Mouse (Mus musculus) adrenal gland, adult 8-10 months (tissue): ENCODE results near the gene Hist2h2bb. TPM values are rescaled to one million over a fixed set of nuclear protein-coding genes. Genes with fewer than 3 reads are reported as not detected.
A peak's percentile ranks its signal among the peaks of the same experiment; 100 is the strongest.
"Not testable (repeated sequence)": the region's sequence is repeated elsewhere in the genome, so short reads cannot be mapped to it uniquely, and the experiment has no call there.

ENCODE experiments used
- DNase-seq: peaks from one replicate; pipeline ENCODE4 v3.0.0; 2022
- total RNA-seq, 4 experiments: library from RNA; stranded (reverse); gene quantifications; 2 replicates each; pipeline ENCODE4 v1.2.4; 2022

Hist2h2bb gene
- total RNA-seq, 4 experiments from 2014 or later: 70.8 to 139 (median 88.2) TPM

DNA sequence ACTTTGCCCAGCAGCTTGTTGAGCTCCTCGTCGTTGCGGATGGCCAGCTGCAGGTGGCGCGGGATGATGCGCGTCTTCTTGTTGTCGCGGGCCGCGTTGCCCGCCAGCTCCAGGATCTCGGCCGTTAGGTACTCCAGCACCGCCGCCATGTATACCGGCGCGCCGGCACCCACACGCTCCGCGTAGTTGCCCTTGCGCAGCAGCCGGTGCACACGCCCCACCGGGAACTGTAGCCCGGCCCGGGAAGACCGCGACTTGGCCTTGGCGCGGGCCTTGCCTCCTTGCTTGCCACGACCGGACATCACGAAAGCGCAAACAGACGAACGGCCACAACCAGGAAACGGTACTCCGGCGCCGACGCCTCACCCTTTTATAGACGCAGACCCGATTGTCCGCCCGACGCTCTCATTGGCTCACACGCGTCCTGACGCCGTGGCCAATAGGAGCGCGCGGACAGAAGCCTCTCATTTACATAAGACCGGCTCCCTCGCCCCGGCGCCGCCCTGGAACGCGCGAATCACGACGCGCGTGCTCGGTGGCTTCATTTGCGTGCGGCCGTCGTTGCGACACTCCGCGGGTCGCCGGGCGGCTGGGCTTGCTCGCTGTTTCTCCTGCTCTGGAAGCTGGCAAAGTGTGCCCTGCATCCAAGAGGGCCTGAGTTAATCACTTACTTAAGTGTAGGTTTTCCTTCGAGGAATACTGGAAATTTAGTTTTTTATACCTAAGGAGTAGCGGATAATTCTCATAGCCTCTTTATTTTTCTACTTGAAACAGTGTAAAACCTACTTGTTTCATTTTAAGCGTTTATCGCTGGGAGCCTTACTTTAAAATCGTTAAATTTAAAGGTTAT is 29.4 kb upstream of the Hist2h2bb start, which contains the start of gene Hist2h2aa2:
TSS of gene Hist2h2aa2 (minus strand) at position 328 of the 850 bp plus-strand sequence.
- peak; percentile 97 for DNase-seq

DNA sequence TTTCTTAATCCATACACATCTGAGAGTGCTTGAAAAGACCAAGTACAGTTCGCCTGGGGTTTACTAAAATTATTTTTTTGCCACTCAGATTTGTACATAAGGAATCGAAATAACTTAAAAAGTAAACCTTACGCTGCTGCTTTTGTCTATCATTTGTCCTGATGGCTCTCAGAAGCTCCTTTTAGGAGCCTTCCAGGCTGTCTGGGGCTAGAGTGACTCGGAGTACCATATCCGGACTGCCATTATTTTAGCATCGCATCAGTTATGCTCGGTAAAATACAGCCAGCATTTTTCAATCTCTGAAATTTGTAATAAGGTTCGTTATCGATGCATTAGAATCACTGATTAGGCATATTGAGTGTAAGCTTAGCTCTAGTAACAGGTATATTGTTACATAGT is 28.8 kb upstream of the Hist2h2bb start:
- no peak for DNase-seq

DNA sequence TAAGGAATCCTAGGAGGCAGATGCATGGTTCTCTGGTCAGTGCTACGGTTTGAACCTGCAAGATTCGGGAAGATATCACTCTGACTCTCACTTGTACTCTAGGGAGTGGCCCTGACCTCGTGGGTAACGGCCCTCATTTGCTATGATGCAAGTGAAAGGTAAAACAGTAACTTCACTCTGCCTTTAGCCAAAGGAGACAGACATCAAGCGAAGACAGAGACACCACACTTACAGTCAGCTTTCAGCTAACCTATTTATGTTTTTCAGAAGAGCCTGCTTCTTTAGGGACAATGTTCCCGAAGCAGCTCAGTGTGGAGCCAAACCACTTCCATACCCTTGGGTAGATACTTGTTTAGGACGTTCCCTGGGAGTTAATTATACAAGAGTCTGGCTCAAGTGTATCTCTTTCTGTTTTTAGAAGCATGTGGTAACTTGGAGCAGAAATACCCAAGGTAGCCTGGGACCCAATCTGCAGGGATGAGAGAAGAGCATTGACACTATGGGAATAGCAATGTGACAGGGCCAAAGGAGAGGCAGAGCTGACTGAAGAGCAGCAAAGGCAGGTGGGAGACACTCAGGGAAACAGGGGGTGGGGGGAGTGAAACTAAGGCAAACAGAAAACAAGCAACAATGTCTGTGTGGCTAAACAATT is 25.5 kb upstream of the Hist2h2bb start:
- DNase-seq: no peak

DNA sequence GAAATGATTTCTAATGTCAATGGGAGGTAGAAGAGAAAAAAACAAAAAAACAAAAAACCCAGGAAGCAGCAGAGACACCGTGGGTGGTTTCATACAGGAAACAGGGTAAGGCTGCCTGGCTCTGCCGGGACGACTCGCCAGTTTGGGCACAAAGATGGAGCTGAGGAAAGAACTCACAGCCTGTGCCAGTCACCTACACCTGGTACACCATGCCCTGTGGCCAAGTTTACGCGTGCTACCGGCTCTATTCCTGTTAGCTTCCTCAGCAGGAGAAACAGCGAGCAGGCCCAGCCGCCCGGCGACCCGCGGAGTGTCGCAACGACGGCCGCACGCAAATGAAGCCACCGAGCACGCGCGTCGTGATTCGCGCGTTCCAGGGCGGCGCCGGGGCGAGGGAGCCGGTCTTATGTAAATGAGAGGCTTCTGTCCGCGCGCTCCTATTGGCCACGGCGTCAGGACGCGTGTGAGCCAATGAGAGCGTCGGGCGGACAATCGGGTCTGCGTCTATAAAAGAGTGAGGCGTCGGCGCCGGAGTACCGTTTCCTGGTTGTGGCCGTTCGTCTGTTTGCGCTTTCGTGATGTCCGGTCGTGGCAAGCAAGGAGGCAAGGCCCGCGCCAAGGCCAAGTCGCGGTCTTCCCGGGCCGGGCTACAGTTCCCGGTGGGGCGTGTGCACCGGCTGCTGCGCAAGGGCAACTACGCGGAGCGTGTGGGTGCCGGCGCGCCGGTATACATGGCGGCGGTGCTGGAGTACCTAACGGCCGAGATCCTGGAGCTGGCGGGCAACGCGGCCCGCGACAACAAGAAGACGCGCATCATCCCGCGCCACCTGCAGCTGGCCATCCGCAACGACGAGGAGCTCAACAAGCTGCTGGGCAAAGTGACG is 24.3 kb upstream of the Hist2h2bb start, which contains the start of gene Hist2h2aa1:
TSS of gene Hist2h2aa1 (plus strand) at position 495 of the 884 bp plus-strand sequence.
- peak; percentile 87 for DNase-seq

DNA sequence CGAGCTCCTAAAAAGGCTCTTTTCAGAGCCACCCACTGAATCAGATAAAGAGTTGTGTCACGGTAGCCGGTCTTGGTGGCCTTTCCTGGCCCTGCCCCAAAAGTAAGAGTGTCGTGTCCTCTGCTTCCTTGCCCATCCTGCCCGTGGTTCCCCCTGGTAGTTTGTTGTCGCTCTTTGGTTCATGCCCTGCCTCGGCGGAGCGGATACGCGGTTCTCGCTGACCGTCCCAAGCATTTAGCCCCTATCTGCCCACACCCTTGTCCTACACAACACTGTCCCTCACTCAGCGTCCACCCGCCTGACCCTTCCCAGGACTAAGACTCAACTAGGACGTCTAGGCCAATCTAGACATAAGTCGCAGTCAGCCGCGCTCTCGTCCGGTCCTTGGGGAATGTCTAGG is 23.5 kb upstream of the Hist2h2bb start:
- not testable (repeated sequence) for DNase-seq

GRCm38 (mm10) chr3:96246427-96246856 is 23.1 kb upstream of the Hist2h2bb start, which contains the start of gene Hist2h3c1:
Hist2h3c1 (plus strand) TSS chr3:96246685.
- not testable (repeated sequence) for DNase-seq

GRCm38 (mm10) chr3:96247356-96248140 is 22.0 kb upstream of the Hist2h2bb start:
- DNase-seq: no peak

GRCm38 (mm10) chr3:96248141-96249033 is 21.2 kb upstream of the Hist2h2bb start:
- DNase-seq: no peak

- DNase-seq: no peak
Measured at GRCm38 (mm10) chr3:96249034-96249345, 20.6 kb upstream of the Hist2h2bb start.

- DNase-seq: no peak
Measured at GRCm38 (mm10) chr3:96250890-96251289, 18.7 kb upstream of the Hist2h2bb start.

GRCm38 (mm10) chr3:96251787-96252186 is 17.8 kb upstream of the Hist2h2bb start:
- DNase-seq: no peak

DNA sequence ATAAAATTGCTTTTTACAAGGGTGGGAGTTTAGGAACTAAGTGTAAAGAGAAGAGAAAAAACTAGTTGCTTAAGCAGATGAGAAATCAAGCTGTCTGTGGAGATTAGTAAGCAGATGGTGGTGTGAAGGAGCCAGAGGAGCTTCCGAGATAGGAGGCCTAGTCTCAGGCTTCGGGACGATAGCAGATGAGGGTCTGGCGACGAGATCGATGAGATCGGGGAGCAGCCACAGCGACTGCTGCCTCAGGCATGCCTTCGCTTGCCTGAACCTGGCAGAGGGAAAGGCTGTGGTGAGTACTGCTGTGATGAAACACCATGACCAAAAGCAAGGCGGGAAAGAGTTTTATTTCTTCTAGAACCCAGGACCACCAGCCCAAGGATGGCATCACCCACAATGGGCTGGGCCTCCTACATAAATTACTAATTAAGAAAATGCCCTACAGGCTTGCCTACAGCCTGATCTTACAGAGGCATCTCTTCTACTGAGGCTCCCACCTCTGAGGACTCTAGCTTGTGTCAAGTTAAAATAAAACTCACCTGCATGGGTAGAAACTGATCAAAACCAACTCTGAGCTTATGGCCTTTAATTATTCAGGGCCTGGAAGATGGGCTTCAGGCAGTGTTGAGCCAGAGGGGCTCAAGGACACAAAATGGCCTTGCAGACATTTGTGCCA is 14.7 kb upstream of the Hist2h2bb start:
- DNase-seq: no peak

DNA sequence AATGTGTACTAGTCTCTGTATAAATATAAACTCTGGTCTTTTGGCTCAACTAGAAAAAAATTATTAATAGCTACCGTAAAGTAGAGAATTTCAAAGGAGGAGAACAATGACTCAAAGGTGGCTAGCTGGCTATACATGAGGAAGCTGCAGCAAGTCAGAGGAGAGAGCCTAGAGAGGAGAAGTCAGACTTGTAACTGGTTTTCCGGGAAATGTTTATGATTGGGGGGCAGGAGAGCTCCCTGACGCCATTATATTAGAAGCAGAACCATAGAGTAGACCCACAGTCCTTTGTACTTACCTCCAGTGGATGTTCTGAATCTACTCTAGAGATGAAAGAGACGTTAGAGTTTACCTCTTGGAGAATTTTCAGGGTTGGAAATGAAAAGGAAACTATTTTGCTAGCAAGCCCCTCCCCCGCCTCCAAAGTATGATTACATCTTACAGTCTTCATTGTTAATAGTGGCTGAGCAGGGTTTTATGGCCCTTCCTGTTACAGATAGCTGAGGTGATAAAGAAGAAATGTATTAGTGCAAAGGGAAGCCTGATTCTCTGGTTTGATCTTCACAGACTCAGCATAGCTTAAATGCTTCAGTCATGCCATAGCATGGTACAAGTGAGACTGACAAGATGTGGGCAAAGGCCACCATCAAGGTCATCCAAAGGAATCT is 13.5 kb upstream of the Hist2h2bb start:
- no peak for DNase-seq

- DNase-seq: no peak
Measured at GRCm38 (mm10) chr3:96257190-96257589, 12.4 kb upstream of the Hist2h2bb start.

GRCm38 (mm10) chr3:96260220-96260619 is 9.3 kb upstream of the Hist2h2bb start:
- DNase-seq: no peak

DNA sequence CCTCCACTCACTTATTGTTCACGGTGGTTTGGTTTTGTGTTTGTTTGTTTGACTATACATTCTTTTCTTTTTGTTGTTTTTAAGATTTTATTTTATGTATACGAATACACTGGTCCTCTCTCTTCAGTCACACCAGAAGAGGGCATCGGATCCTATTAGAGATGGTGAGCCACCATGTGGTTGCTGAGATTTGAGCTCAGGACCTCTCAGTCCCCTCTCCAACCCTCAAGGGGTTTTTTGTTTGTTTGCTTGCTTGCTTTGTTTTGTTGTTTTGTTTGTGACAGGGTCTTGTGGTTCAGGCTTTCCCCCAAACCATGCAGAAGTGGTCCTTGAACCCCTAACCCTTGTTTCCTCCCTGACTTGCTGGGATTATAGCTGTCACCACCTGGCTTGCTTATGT is 7.9 kb upstream of the Hist2h2bb start:
- no peak for DNase-seq

- DNase-seq: peak; percentile 89
Measured at GRCm38 (mm10) chr3:96262216-96262875, 7.2 kb upstream of the Hist2h2bb start.

DNA sequence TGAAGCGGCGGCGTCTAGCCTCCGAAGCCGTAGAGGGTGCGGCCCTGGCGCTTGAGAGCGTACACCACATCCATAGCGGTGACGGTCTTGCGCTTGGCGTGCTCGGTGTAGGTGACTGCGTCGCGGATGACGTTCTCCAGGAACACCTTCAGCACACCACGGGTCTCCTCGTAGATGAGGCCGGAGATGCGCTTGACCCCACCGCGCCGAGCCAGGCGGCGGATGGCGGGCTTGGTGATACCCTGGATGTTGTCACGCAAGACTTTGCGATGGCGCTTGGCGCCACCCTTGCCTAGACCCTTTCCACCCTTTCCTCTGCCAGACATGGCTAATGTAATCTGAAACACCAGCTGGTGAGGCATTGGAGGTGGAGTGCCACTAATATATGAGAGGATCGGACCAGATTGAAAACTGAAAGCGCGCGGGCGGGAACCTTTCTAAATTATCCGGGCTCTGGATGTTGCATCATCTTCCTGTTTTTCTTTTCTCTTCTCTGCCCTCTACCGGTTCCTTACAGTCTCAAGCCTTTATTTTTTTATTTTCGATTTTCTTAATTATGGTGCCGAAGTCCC is 6.5 kb upstream of the Hist2h2bb start, which contains the start of gene Hist2h4:
TSS of gene Hist2h4 (minus strand) at position 333 of the 572 bp plus-strand sequence.
- peak; percentile 93 for DNase-seq
